Mouse (Mus musculus) bone marrow, adult 2 months (tissue): ENCODE results near the gene Smim5. TPM values are rescaled to one million over a fixed set of nuclear protein-coding genes. Genes with fewer than 3 reads are reported as not detected.

ENCODE experiments used
- H3K27ac ChIP-seq: fragments of 200-500 bp; 2 replicates; pipeline ENCODE4 v1.5.1; 2012; ENCODE audit warnings: low read depth, mild to moderate bottlenecking, control low read depth, inconsistent platforms, low read length; ENCODE audit not compliant: control insufficient read depth, poor library complexity, insufficient read depth
- H3K4me1 ChIP-seq: fragments of 200-500 bp; 2 replicates; pipeline ENCODE4 v1.6.1; 2011; ENCODE audit warnings: low read length; ENCODE audit not compliant: control insufficient read depth, insufficient read depth
- H3K4me3 ChIP-seq: fragments of 200-500 bp; replicated peaks from 2 replicates; pipeline ENCODE3; 2011; ENCODE audit warnings: mild to moderate bottlenecking, low read depth, low read length, control low read depth; ENCODE audit not compliant: control insufficient read depth
- CTCF ChIP-seq: fragments of 200-500 bp; IDR thresholded peaks from 2 replicates; pipeline ENCODE4 v1.5.1; 2011; ENCODE audit warnings: low read length, control low read depth; ENCODE audit not compliant: control insufficient read depth, insufficient read depth
- POLR2A ChIP-seq: fragments of 200-500 bp; IDR thresholded peaks from 2 replicates; pipeline ENCODE4 v1.6.1; 2011; ENCODE audit warnings: low read depth, mild to moderate bottlenecking, control low read depth, low read length, borderline replicate concordance; ENCODE audit not compliant: control insufficient read depth
- WGBS: fragments of 180-500 bp; shearing (Covaris S2); methylation state at CpG from one replicate; pipeline ENCODE4 v1.1.7; 2018; 5-methylcytosine and 5-hydroxymethylcytosine counted together
- polyA plus RNA-seq: library from polyadenylated mRNA; stranded (reverse); fragments of >200 nt; gene quantifications from 2 replicates; pipeline ENCODE4 v1.2.4, GENCODE M21; 2011; ENCODE audit warnings: low replicate concordance; ENCODE audit not compliant: missing spikeins, insufficient read depth, insufficient read length

Gene Smim5
- polyA plus RNA-seq, 1 experiment: 74.9 TPM

GRCm38 (mm10) chr11:115872437-115872836 lies 27.3 kb upstream of the Smim5 start:
- H3K27ac ChIP-seq: no peak overlapping the region
- H3K4me3 ChIP-seq: no peak overlapping the region
- 0 out of 2 replicates have a peak, but pooled peaks cover 2% of the 10 kb centered on the region for H3K4me1 ChIP-seq
- TF ChIP-seq CTCF (no peak), POLR2A (no peak)
- WGBS: 80% methylated on average over 4 of the region's 4 CpGs

GRCm38 (mm10) chr11:115875935-115876334 lies 23.8 kb upstream of the Smim5 start:
- 77% methylated on average over 3 of the region's 3 CpGs for WGBS
- H3K27ac ChIP-seq: no peak overlapping the region
- H3K4me1 ChIP-seq: no peaks in the 10 kb centered on the region
- H3K4me3 ChIP-seq: no peak overlapping the region
- no peak for TF ChIP-seq POLR2A
- TF ChIP-seq CTCF: no peak

- WGBS: 82% methylated on average over 5 of the region's 5 CpGs
- Histone ChIP-seq H3K4me3 (no peak overlapping the region), H3K4me1 (no peaks in the 10 kb centered on the region), H3K27ac (no peak overlapping the region)
- TF ChIP-seq POLR2A (no peak), CTCF (no peak)
Observed at GRCm38 (mm10) chr11:115876438-115876837, 23.3 kb upstream of the Smim5 start.

- TF ChIP-seq CTCF: no peak
- TF ChIP-seq POLR2A: no peak
- H3K27ac ChIP-seq: no peak overlapping the region
- 29% methylated on average over 6 of the region's 6 CpGs for WGBS
Observed at GRCm38 (mm10) chr11:115877174-115877755, 22.5 kb upstream of the Smim5 start.

GRCm38 (mm10) chr11:115878071-115878470 lies 21.7 kb upstream of the Smim5 start:
- no peaks in the 10 kb centered on the region for H3K4me1 ChIP-seq
- H3K4me3 ChIP-seq: no peak overlapping the region
- no peak overlapping the region for H3K27ac ChIP-seq
- WGBS: 89% methylated on average over 8 of the region's 8 CpGs
- TF ChIP-seq CTCF: no peak
- no peak for TF ChIP-seq POLR2A

More at GRCm38 (mm10) chr11:115877174-115877755, 22.5 kb upstream of the Smim5 start:
- Histone ChIP-seq H3K4me1 (no peaks in the 10 kb centered on the region), H3K4me3 (no peak overlapping the region)

GRCm38 (mm10) chr11:115881002-115881401 lies 18.8 kb upstream of the Smim5 start:
- 18% methylated on average over 5 of the region's 5 CpGs for WGBS
- no peak overlapping the region for H3K27ac ChIP-seq
- no peak for TF ChIP-seq POLR2A
- peak; percentile 91 for TF ChIP-seq CTCF
- no peak overlapping the region for H3K4me3 ChIP-seq
- no peaks in the 10 kb centered on the region for H3K4me1 ChIP-seq

- 62% methylated on average over 17 of the region's 17 CpGs for WGBS
- Histone ChIP-seq H3K27ac (no peak overlapping the region), H3K4me3 (no peak overlapping the region), H3K4me1 (peaks cover under 1% of the 10 kb centered on the region; the same call in 1 of the 2 replicates)
- TF ChIP-seq CTCF (no peak), POLR2A (no peak)
Observed at GRCm38 (mm10) chr11:115883251-115883650, 16.5 kb upstream of the Smim5 start.

- Histone ChIP-seq H3K4me1 (peaks cover 2% of the 10 kb centered on the region; the same call in 1 of the 2 replicates), H3K4me3 (no peak overlapping the region), H3K27ac (no peak overlapping the region)
- 81% methylated on average over 3 of the region's 3 CpGs for WGBS
- TF ChIP-seq POLR2A: no peak
- no peak for TF ChIP-seq CTCF
Observed at GRCm38 (mm10) chr11:115884361-115884760, 15.4 kb upstream of the Smim5 start.

GRCm38 (mm10) chr11:115885281-115885680 lies 14.5 kb upstream of the Smim5 start:
- whole genome bisulfite sequencing: 63% methylated on average over 11 of the region's 11 CpGs
- Histone ChIP-seq H3K4me3 (no peak overlapping the region), H3K27ac (no peak overlapping the region), H3K4me1 (peaks cover 2% of the 10 kb centered on the region; the same call in 1 of the 2 replicates)
- TF ChIP-seq POLR2A: no peak
- TF ChIP-seq CTCF: no peak
